Mouse (Mus musculus): ENCODE measurements at regions not wholly inside any gene's neighbourhood (a gene's known extent, or its start where the extent isn't known, plus 50 kb on each side); places are given as distances from the start of the nearest gene placed in this dataset.

DNA sequence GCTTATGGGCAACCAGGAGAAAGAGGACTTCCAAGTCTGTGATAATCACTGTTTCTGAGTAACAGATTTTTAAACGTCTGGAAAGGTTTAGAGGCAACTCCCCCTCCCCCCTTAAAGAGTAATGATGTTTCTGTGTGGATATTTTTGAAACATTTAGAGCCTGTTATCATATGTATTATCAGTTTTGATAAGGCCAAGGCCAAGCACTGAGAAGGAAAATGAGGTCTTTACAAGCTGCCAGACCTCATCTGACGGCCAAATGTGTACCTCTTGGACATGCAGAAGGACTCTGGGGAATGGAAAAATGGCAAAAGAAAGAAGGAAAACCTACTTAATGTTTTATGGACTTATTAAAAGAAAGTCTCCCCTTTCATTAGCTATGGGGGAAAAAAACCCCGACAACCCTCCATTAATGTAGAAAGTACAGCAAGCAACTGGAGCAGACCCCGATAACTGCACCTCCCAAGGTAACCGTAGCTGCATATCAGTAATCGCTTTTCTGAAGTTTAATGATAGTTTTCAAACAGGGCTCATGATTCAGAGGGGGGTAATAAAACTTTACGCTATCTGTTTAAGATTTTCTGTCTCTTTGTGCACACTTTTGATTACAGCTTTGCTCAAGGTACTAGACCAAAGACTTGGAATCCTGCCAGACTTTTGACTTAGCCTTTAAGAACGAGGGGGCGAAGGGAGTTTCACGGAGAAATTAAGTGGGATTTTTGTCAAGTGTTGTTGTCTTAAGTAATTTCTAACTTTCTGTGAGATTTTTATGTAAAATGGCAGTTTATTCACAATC lies 469.9 kb upstream of the Tenm3 start:
- TF ChIP-seq POLR2AphosphoS2 (IDR thresholded peaks at IDR 0.05; ENCODE audit: insufficient read length, low read depth) (no peak), TCF3 (IDR thresholded peaks at IDR 0.05; ENCODE audit: insufficient read length, low read depth) (no peak), SRF (IDR thresholded peaks at IDR 0.05; ENCODE audit: control insufficient read depth, insufficient read length, low read depth) (no peak), MAX (IDR thresholded peaks at IDR 0.05; ENCODE audit: low read depth) (no peak), CEBPB (IDR thresholded peaks at IDR 0.05; ENCODE audit: insufficient read depth, poor library complexity, severe bottlenecking) (no peak), REST (IDR thresholded peaks at IDR 0.05; ENCODE audit: insufficient read depth, insufficient read length) (no peak), MYOG (IDR thresholded peaks at IDR 0.05; ENCODE audit: control insufficient read depth in 1 of 3, insufficient read depth in 1 of 3, insufficient read length in 2 of 3, low read depth in 2 of 3) (no peak), POLR2A (IDR thresholded peaks at IDR 0.05; ENCODE audit: insufficient read length, low read depth) (no peak), MYOD1 (IDR thresholded peaks at IDR 0.05; ENCODE audit: control insufficient read depth in 1 of 3, insufficient read length in 2 of 3, low read depth in 2 of 3) (no peak), TCF12 (IDR thresholded peaks at IDR 0.05; ENCODE audit: insufficient read depth, poor library complexity, severe bottlenecking) (no peak), USF1 (IDR thresholded peaks at IDR 0.05; ENCODE audit: low read depth) (no peak)
- H3K4me2 ChIP-seq (ENCODE audit: low read depth): peak overlapping the region; percentile 20
- no peak overlapping the region for H3K4me3 ChIP-seq

GRCm38 (mm10) chr8:49312816-49313215 lies 469.1 kb upstream of the Tenm3 start:
- Histone ChIP-seq H3K79me2 (ENCODE audit: control insufficient read depth, insufficient read depth) (no peaks in the 10 kb centered on the region), H3K4me3 (no peak overlapping the region), H3ac (ENCODE audit: control insufficient read depth, insufficient read length) (no peak overlapping the region), H3K27me3 (ENCODE audit: control insufficient read depth, insufficient read depth, insufficient read length) (no peaks in the 10 kb centered on the region), H3K4me2 (ENCODE audit: low read depth) (peak overlapping the region; percentile 20), H3K36me3 (ENCODE audit: control insufficient read depth, insufficient read depth) (no peaks in the 10 kb centered on the region)
- TF ChIP-seq TCF12 (IDR thresholded peaks at IDR 0.05; ENCODE audit: insufficient read depth, poor library complexity, severe bottlenecking) (no peak), USF1 (IDR thresholded peaks at IDR 0.05; ENCODE audit: low read depth) (no peak), POLR2A (IDR thresholded peaks at IDR 0.05; ENCODE audit: insufficient read length, low read depth) (no peak)

More for the DNA sequence above, 469.9 kb upstream of the Tenm3 start:
- no peak overlapping the region for H3ac ChIP-seq (ENCODE audit: control insufficient read depth, insufficient read length)
- H3K36me3 ChIP-seq (ENCODE audit: control insufficient read depth, insufficient read depth): no peaks in the 10 kb centered on the region
- no peaks in the 10 kb centered on the region for H3K27me3 ChIP-seq (ENCODE audit: control insufficient read depth, insufficient read depth, insufficient read length)
- no peaks in the 10 kb centered on the region for H3K79me2 ChIP-seq (ENCODE audit: control insufficient read depth, insufficient read depth)

DNA sequence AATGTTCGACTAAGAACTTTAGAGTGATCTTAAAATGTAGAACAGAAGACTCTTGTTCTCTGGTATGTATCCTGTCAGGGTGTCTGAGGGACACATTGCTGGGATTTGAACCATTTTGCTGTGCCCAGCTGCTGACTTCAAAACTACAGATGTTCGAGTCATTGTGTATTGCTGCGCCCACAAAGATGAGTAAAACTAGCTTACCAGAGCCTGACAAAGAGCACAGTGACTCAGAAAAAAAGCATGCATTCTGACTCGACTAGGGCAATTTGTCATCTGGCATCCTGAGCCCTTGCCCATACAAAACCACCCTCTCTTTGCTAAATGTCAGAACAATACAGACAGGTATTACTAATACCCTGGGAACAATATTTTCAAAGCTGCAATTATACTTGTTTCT lies 438.6 kb upstream of the Tenm3 start:
- TF ChIP-seq MYOG (IDR thresholded peaks at IDR 0.05; ENCODE audit: control insufficient read depth in 1 of 3, insufficient read depth in 1 of 3, insufficient read length in 2 of 3, low read depth in 2 of 3) (no peak), SRF (IDR thresholded peaks at IDR 0.05; ENCODE audit: control insufficient read depth, insufficient read length, low read depth) (no peak), CEBPB (IDR thresholded peaks at IDR 0.05; ENCODE audit: insufficient read depth, poor library complexity, severe bottlenecking) (0 out of 2 replicates have a peak, but pooled peaks have one; percentile 46), USF1 (IDR thresholded peaks at IDR 0.05; ENCODE audit: low read depth) (no peak), MYOD1 (IDR thresholded peaks at IDR 0.05; ENCODE audit: control insufficient read depth in 1 of 3, insufficient read length in 2 of 3, low read depth in 2 of 3) (peak in 2 of 3 experiments; percentile 3 to 19), E2F4 (IDR thresholded peaks at IDR 0.05; ENCODE audit: insufficient read depth) (no peak), MAX (IDR thresholded peaks at IDR 0.05; ENCODE audit: low read depth) (no peak), POLR2A (IDR thresholded peaks at IDR 0.05; ENCODE audit: insufficient read length, low read depth) (no peak), POLR2AphosphoS2 (IDR thresholded peaks at IDR 0.05; ENCODE audit: insufficient read length, low read depth) (no peak), TCF3 (IDR thresholded peaks at IDR 0.05; ENCODE audit: insufficient read length, low read depth) (no peak), TCF12 (IDR thresholded peaks at IDR 0.05; ENCODE audit: insufficient read depth, poor library complexity, severe bottlenecking) (peak; percentile 17), REST (IDR thresholded peaks at IDR 0.05; ENCODE audit: insufficient read depth, insufficient read length) (no peak)
- Histone ChIP-seq H3K79me2 (ENCODE audit: control insufficient read depth, insufficient read depth) (no peaks in the 10 kb centered on the region), H3K27me3 (ENCODE audit: control insufficient read depth, insufficient read depth, insufficient read length) (no peaks in the 10 kb centered on the region), H3K4me3 (no peak overlapping the region), H3ac (ENCODE audit: control insufficient read depth, insufficient read length) (no peak overlapping the region), H3K4me2 (ENCODE audit: low read depth) (peak overlapping the region; percentile 69), H3K36me3 (ENCODE audit: control insufficient read depth, insufficient read depth) (no peaks in the 10 kb centered on the region)

GRCm38 (mm10) chr8:49281254-49281653 lies 437.5 kb upstream of the Tenm3 start:
- Histone ChIP-seq H3K27me3 (ENCODE audit: control insufficient read depth, insufficient read depth, insufficient read length) (no peaks in the 10 kb centered on the region), H3ac (ENCODE audit: control insufficient read depth, insufficient read length) (no peak overlapping the region), H3K79me2 (ENCODE audit: control insufficient read depth, insufficient read depth) (no peaks in the 10 kb centered on the region), H3K4me2 (ENCODE audit: low read depth) (peak overlapping the region; percentile 69), H3K36me3 (ENCODE audit: control insufficient read depth, insufficient read depth) (no peaks in the 10 kb centered on the region), H3K4me3 (no peak overlapping the region)
- no peak for TF ChIP-seq MYOD1 (IDR thresholded peaks at IDR 0.05; ENCODE audit: control insufficient read depth in 1 of 3, insufficient read length in 2 of 3, low read depth in 2 of 3)
- no peak for TF ChIP-seq POLR2AphosphoS2 (IDR thresholded peaks at IDR 0.05; ENCODE audit: insufficient read length, low read depth)
- TF ChIP-seq REST (IDR thresholded peaks at IDR 0.05; ENCODE audit: insufficient read depth, insufficient read length): no peak
- TF ChIP-seq CEBPB (IDR thresholded peaks at IDR 0.05; ENCODE audit: insufficient read depth, poor library complexity, severe bottlenecking): no peak
- TF ChIP-seq MYOG (IDR thresholded peaks at IDR 0.05; ENCODE audit: control insufficient read depth in 1 of 3, insufficient read depth in 1 of 3, insufficient read length in 2 of 3, low read depth in 2 of 3): no peak
- no peak for TF ChIP-seq SRF (IDR thresholded peaks at IDR 0.05; ENCODE audit: control insufficient read depth, insufficient read length, low read depth)
- no peak for TF ChIP-seq USF1 (IDR thresholded peaks at IDR 0.05; ENCODE audit: low read depth)
- TF ChIP-seq TCF3 (IDR thresholded peaks at IDR 0.05; ENCODE audit: insufficient read length, low read depth): no peak

- Histone ChIP-seq H3K4me3 (no peak overlapping the region), H3ac (ENCODE audit: control insufficient read depth, insufficient read length) (no peak overlapping the region), H3K27me3 (ENCODE audit: control insufficient read depth, insufficient read depth, insufficient read length) (no peaks in the 10 kb centered on the region), H3K79me2 (ENCODE audit: control insufficient read depth, insufficient read depth) (no peaks in the 10 kb centered on the region), H3K4me2 (ENCODE audit: low read depth) (no peak overlapping the region), H3K36me3 (ENCODE audit: control insufficient read depth, insufficient read depth) (no peaks in the 10 kb centered on the region)
- TF ChIP-seq POLR2AphosphoS2 (IDR thresholded peaks at IDR 0.05; ENCODE audit: insufficient read length, low read depth): no peak
- TF ChIP-seq CEBPB (IDR thresholded peaks at IDR 0.05; ENCODE audit: insufficient read depth, poor library complexity, severe bottlenecking): no peak
- TF ChIP-seq REST (IDR thresholded peaks at IDR 0.05; ENCODE audit: insufficient read depth, insufficient read length): no peak
- TF ChIP-seq USF1 (IDR thresholded peaks at IDR 0.05; ENCODE audit: low read depth): no peak
- no peak for TF ChIP-seq TCF12 (IDR thresholded peaks at IDR 0.05; ENCODE audit: insufficient read depth, poor library complexity, severe bottlenecking)
- TF ChIP-seq E2F4 (IDR thresholded peaks at IDR 0.05; ENCODE audit: insufficient read depth): no peak
- no peak for TF ChIP-seq TCF3 (IDR thresholded peaks at IDR 0.05; ENCODE audit: insufficient read length, low read depth)
- TF ChIP-seq MYOD1 (IDR thresholded peaks at IDR 0.05; ENCODE audit: control insufficient read depth in 1 of 3, insufficient read length in 2 of 3, low read depth in 2 of 3): no peak
- no peak for TF ChIP-seq MYOG (IDR thresholded peaks at IDR 0.05; ENCODE audit: control insufficient read depth in 1 of 3, insufficient read depth in 1 of 3, insufficient read length in 2 of 3, low read depth in 2 of 3)
- TF ChIP-seq MAX (IDR thresholded peaks at IDR 0.05; ENCODE audit: low read depth): no peak
- no peak for TF ChIP-seq SRF (IDR thresholded peaks at IDR 0.05; ENCODE audit: control insufficient read depth, insufficient read length, low read depth)
- TF ChIP-seq POLR2A (IDR thresholded peaks at IDR 0.05; ENCODE audit: insufficient read length, low read depth): no peak
Observed at GRCm38 (mm10) chr8:49274031-49274430, 430.3 kb upstream of the Tenm3 start.

Data from myocyte (in vitro differentiated cells).